Mouse (Mus musculus) C2C12 (cell line): ENCODE measurements around the gene Mphosph6. TPM values are rescaled to one million over a fixed set of nuclear protein-coding genes. Genes with fewer than 3 reads are reported as not detected.

Experiments
- H3K27me3 ChIP-seq: one replicate; pipeline ENCODE4 v1.6.1; 2011; ENCODE audit not compliant: control insufficient read depth, insufficient read depth, insufficient read length
- H3K36me3 ChIP-seq: one replicate; pipeline ENCODE4 v1.6.1; 2011; ENCODE audit not compliant: control insufficient read depth, insufficient read depth
- H3K4me3 ChIP-seq: one replicate; pipeline ENCODE4 v1.5.1; 2011; ENCODE audit warnings: mild to moderate bottlenecking, control low read depth; ENCODE audit not compliant: poor library complexity, insufficient read depth, severe bottlenecking
- H3K79me2 ChIP-seq: one replicate; pipeline ENCODE4 v1.6.1; 2011; ENCODE audit not compliant: control insufficient read depth, insufficient read depth
- H3K79me3 ChIP-seq: one replicate; pipeline ENCODE4 v1.6.1; 2011; ENCODE audit warnings: low read depth, control low read depth
- H3ac ChIP-seq: one replicate; pipeline ENCODE3; 2011; ENCODE audit warnings: low read depth; ENCODE audit not compliant: control insufficient read depth, insufficient read length
- CEBPB ChIP-seq: IDR thresholded peaks from one replicate; pipeline ENCODE4 v1.6.1; 2011; ENCODE audit warnings: low read depth, mild to moderate bottlenecking, control low read depth, moderate library complexity
- CTCF ChIP-seq: IDR thresholded peaks from one replicate; pipeline ENCODE4 v1.5.1; 2011; ENCODE audit not compliant: control insufficient read depth, insufficient read depth, insufficient read length
- FOSL1 ChIP-seq: IDR thresholded peaks from one replicate; pipeline ENCODE4 v1.8.0; 2011; ENCODE audit warnings: mild to moderate bottlenecking, low read length; ENCODE audit not compliant: poor library complexity, insufficient read depth, severe bottlenecking
- MAX ChIP-seq: IDR thresholded peaks from one replicate; pipeline ENCODE4 v1.6.1; 2011; ENCODE audit warnings: mild to moderate bottlenecking, control low read depth
- MYOD1 ChIP-seq: IDR thresholded peaks from one replicate; pipeline ENCODE4 v1.6.1; 2011; ENCODE audit warnings: low read depth; ENCODE audit not compliant: control insufficient read depth, insufficient read length
- MYOG ChIP-seq: IDR thresholded peaks from one replicate; pipeline ENCODE4 v1.6.1; 2011; ENCODE audit not compliant: control insufficient read depth, insufficient read length; ENCODE audit errors: extremely low read depth
- USF1 ChIP-seq: IDR thresholded peaks from one replicate; pipeline ENCODE4 v1.6.1; 2011; ENCODE audit warnings: low read depth, mild to moderate bottlenecking, control low read depth, moderate library complexity
- polyA plus RNA-seq: library from polyadenylated mRNA; unstranded; fragments of >200 nt; fragmentation: generic; extraction: Trizol; gene quantifications from one replicate; pipeline ENCODE4 v1.2.1, GENCODE M21; 2012; ENCODE audit warnings: missing spikeins

Mphosph6 gene
- polyA plus RNA-seq, 1 experiment = 20.5 TPM

DNA sequence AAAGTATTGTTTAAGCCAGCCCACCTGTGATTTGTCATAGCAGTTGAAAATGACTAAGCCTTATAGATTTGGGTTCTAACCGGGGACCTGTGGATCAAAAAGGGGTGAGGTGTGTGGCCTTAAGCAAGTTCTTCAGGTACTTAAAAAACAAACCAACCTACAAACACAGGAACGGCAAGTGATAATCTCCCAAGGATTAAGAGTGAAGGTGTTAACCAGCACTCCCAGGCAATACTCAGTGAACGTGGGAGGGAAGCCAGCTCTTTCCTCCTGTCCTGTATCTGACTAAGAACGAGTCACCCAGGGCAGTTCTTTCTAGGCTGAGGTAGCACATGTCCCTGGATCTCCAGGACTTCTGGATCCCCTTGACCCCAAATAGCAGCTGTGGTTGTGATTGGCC, 37.1 kb downstream of the Mphosph6 start:
- Histone ChIP-seq H3K79me3 (no peaks in the 10 kb centered on the region), H3K36me3 (no peaks in the 10 kb centered on the region), H3ac (no peak overlapping the region), H3K79me2 (no peaks in the 10 kb centered on the region), H3K4me3 (no peak overlapping the region), H3K27me3 (no peaks in the 10 kb centered on the region)
- TF ChIP-seq FOSL1 (no peak), MYOG (no peak), CEBPB (no peak)

DNA sequence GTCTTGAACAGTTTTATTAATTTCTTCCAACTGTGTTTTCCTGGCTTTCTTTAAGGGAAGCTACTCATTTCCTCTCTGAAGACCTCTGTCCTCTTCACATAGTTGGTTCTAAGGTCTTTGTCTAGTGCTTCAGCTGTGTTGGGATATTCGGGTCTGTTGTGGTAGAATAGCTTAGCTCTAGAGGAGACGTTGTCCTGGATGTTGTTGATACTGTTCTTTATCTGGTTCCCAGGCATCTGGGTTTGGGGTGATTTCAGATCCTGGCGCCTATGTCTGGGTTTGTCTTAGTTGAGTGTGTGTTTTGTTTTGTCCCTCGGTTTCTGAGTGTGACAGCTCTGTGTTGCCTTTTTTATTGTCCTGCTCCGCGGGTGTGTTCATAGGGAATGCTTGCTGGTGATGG, 39.0 kb downstream of the Mphosph6 start:
- no peak overlapping the region for H3K4me3 ChIP-seq
- TF ChIP-seq FOSL1 (no peak), CTCF (no peak), MAX (no peak), USF1 (no peak), MYOG (no peak), CEBPB (no peak), MYOD1 (no peak)
- no peaks in the 10 kb centered on the region for H3K79me3 ChIP-seq
- H3ac ChIP-seq = no peak overlapping the region
- no peaks in the 10 kb centered on the region for H3K27me3 ChIP-seq
- no peaks in the 10 kb centered on the region for H3K79me2 ChIP-seq
- no peaks in the 10 kb centered on the region for H3K36me3 ChIP-seq

DNA sequence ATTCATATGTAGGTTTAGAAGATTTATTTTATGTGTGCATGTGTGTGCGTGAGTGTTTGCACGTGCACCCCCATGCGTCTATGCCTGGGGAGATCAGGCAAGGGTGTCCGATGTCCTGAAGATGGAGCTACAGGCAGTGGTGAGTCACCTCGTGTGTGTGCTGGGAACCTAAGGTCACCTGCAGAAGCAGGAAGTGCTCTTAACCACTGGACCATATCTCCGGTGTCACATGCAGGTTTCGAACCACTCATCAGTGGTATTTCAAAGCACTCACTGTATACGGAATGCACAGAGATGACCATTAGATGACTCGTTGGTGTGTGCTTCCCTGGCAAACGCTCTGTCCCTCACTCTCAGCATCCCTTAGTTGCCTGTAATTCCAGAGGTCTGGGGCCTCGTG, 43.8 kb downstream of the Mphosph6 start:
- no peaks in the 10 kb centered on the region for H3K36me3 ChIP-seq
- no peaks in the 10 kb centered on the region for H3K27me3 ChIP-seq
- H3K79me3 ChIP-seq = no peaks in the 10 kb centered on the region
- no peaks in the 10 kb centered on the region for H3K79me2 ChIP-seq
- H3K4me3 ChIP-seq = no peak overlapping the region
- no peak for TF ChIP-seq CTCF
- no peak for TF ChIP-seq USF1
- TF ChIP-seq FOSL1 = no peak
- TF ChIP-seq MYOG = no peak
- TF ChIP-seq MAX = no peak
- no peak for TF ChIP-seq CEBPB
- TF ChIP-seq MYOD1 = no peak
- no peak overlapping the region for H3ac ChIP-seq

DNA sequence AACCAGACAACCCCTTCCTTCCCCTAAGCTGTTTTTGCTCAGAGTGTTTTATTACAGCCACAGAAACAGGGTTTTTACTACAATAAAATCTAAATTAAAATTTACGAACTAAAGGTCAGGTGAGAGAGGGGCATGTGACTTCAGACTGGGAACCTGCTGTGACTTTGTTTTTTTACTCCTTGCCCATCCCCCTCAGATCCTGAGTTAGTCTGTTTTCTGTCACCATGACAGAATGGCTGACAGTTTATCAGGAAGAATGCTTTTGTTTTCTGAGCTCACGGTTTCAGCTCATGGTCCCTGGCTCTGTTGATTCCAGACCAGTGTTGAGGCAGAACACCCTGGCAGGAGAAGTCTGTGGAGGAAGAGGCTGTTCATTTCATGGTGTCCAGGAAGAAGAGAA, 52.3 kb downstream of the Mphosph6 start:
- no peak for TF ChIP-seq CTCF
- TF ChIP-seq CEBPB = no peak
- TF ChIP-seq FOSL1 = no peak
- no peak for TF ChIP-seq MYOD1
- no peak for TF ChIP-seq MYOG
- TF ChIP-seq MAX = no peak
- TF ChIP-seq USF1 = no peak
- H3K4me3 ChIP-seq = no peak overlapping the region
- H3K79me2 ChIP-seq = no peaks in the 10 kb centered on the region
- no peaks in the 10 kb centered on the region for H3K27me3 ChIP-seq
- H3ac ChIP-seq = no peak overlapping the region
- H3K36me3 ChIP-seq = no peaks in the 10 kb centered on the region
- no peaks in the 10 kb centered on the region for H3K79me3 ChIP-seq

DNA sequence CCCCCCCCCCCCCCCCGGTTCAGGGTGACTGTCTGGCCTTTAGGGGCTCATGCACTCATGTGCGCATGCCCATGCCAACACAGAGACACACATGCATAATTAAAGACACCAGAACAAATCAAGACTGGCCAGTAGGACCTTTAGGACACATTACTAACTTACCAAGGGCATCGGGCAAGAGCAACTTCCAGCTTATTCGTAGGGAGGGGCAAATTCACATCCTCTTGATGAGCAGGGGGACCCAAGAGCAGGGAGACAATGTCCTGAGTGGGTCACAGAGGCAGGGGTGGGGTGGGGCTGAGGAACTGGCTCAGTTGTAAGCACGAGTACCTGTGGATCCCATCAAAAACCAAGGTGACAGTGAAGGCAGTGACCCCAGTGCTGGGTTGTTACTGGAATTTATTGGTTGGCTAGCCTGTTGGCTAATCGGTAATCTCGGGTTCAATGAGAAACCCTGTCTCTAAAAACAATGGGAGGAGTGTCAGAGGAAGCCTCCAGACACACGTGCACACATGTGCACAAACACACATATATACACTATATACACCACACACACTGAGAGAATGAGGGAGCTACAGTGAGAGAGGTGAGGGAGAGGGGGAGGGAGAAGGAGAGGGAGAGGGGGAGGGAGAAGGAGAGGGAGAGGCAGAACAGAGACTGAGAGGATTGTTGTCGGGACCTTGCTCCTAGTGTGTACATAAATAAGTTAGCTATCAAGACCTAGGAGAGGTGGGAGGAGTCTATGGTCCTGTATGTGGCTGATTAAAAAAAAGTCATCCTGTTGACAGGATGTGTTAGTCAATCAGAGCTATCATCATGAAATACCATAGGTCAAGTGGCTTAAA, 53.6 kb downstream of the Mphosph6 start:
- no peaks in the 10 kb centered on the region for H3K27me3 ChIP-seq
- no peak overlapping the region for H3K4me3 ChIP-seq
- no peak overlapping the region for H3ac ChIP-seq
- H3K79me3 ChIP-seq = no peaks in the 10 kb centered on the region
- no peak for TF ChIP-seq USF1
- H3K79me2 ChIP-seq = no peaks in the 10 kb centered on the region
- H3K36me3 ChIP-seq = no peaks in the 10 kb centered on the region

DNA sequence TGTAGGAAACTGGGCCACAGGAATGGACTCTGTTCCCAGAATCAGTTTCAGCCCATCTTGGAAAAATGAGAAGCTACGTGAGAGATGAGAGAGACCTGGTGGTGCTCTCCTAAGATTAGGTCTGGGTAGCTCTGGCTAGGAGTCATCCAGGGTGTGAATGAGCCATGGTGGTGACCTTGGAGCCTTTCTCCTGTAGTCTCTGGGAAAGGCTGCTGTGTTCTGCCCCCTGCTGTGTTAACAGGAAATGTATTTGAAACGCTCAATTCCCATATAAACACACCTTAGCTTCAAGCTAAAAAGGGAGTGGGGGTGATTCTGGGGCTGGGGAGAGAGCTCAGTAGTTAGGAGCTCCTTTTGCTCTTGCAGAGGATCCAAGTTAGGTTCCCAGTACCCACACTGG, 54.3 kb downstream of the Mphosph6 start:
- Histone ChIP-seq H3ac (no peak overlapping the region), H3K79me3 (no peaks in the 10 kb centered on the region)

More for the DNA sequence above, 54.3 kb downstream of the Mphosph6 start:
- H3K79me2 ChIP-seq = no peaks in the 10 kb centered on the region
- H3K36me3 ChIP-seq = no peaks in the 10 kb centered on the region
- no peaks in the 10 kb centered on the region for H3K27me3 ChIP-seq
- TF ChIP-seq USF1 = no peak
- no peak for TF ChIP-seq CTCF
- TF ChIP-seq MYOG = no peak
- TF ChIP-seq FOSL1 = no peak
- no peak for TF ChIP-seq MAX
- no peak for TF ChIP-seq CEBPB
- TF ChIP-seq MYOD1 = no peak
- no peak overlapping the region for H3K4me3 ChIP-seq
